Mouse (Mus musculus): ENCODE data around the gene Krt35.

Krt35 gene

GRCm38 (mm10) chr11:100096141-100096540 lies at the start of gene Krt35:
Gene Krt35, minus strand, starts transcription at chr11:100096241.
- H3K27me3 ChIP-seq (ENCODE audit: control insufficient read depth, insufficient read depth, low read length, poor library complexity, severe bottlenecking) = no peaks in the 10 kb centered on the region
- no peak for DNase-seq (ENCODE audit: low read depth, low spot score)
- H3K36me3 ChIP-seq (ENCODE audit: control insufficient read depth, insufficient read depth, low read length, poor library complexity, severe bottlenecking) = no peaks in the 10 kb centered on the region

- no peaks in the 10 kb centered on the region; the same call in 1 of the 2 replicates for H3K27me3 ChIP-seq (ENCODE audit: control insufficient read depth, insufficient read depth, low read length, poor library complexity, severe bottlenecking)
- DNase-seq (ENCODE audit: low read depth, low spot score) = no peak
- H3K36me3 ChIP-seq (ENCODE audit: control insufficient read depth, insufficient read depth, low read length, poor library complexity, severe bottlenecking) = no peaks in the 10 kb centered on the region
Observed at GRCm38 (mm10) chr11:100145104-100145503, 49.1 kb upstream of the Krt35 start.

GRCm38 (mm10) chr11:100140966-100141365 lies 44.9 kb upstream of the Krt35 start:
- H3K27me3 ChIP-seq (ENCODE audit: control insufficient read depth, insufficient read depth, low read length, poor library complexity, severe bottlenecking) = no peaks in the 10 kb centered on the region; the same call in 1 of the 2 replicates
- no peaks in the 10 kb centered on the region for H3K36me3 ChIP-seq (ENCODE audit: control insufficient read depth, insufficient read depth, low read length, poor library complexity, severe bottlenecking)
- no peak for DNase-seq (ENCODE audit: low read depth, low spot score)

GRCm38 (mm10) chr11:100139391-100139790 lies 43.4 kb upstream of the Krt35 start:
- Histone ChIP-seq H3K27me3 (ENCODE audit: control insufficient read depth, insufficient read depth, low read length, poor library complexity, severe bottlenecking) (no peaks in the 10 kb centered on the region), H3K36me3 (ENCODE audit: control insufficient read depth, insufficient read depth, low read length, poor library complexity, severe bottlenecking) (no peaks in the 10 kb centered on the region)
- no peak for DNase-seq (ENCODE audit: low read depth, low spot score)

GRCm38 (mm10) chr11:100138809-100139208 lies 42.8 kb upstream of the Krt35 start:
- no peak for DNase-seq (ENCODE audit: low read depth, low spot score)

GRCm38 (mm10) chr11:100137693-100138092 lies 41.7 kb upstream of the Krt35 start:
- DNase-seq (ENCODE audit: low read depth, low spot score) = no peak
- H3K27me3 ChIP-seq (ENCODE audit: control insufficient read depth, insufficient read depth, low read length, poor library complexity, severe bottlenecking) = no peaks in the 10 kb centered on the region
- H3K36me3 ChIP-seq (ENCODE audit: control insufficient read depth, insufficient read depth, low read length, poor library complexity, severe bottlenecking) = no peaks in the 10 kb centered on the region

More at GRCm38 (mm10) chr11:100138809-100139208, 42.8 kb upstream of the Krt35 start:
- Histone ChIP-seq H3K27me3 (ENCODE audit: control insufficient read depth, insufficient read depth, low read length, poor library complexity, severe bottlenecking) (no peaks in the 10 kb centered on the region), H3K36me3 (ENCODE audit: control insufficient read depth, insufficient read depth, low read length, poor library complexity, severe bottlenecking) (no peaks in the 10 kb centered on the region)

GRCm38 (mm10) chr11:100136559-100136958 lies 40.5 kb upstream of the Krt35 start:
- H3K27me3 ChIP-seq (ENCODE audit: control insufficient read depth, insufficient read depth, low read length, poor library complexity, severe bottlenecking) = no peaks in the 10 kb centered on the region
- DNase-seq (ENCODE audit: low read depth, low spot score) = no peak
- H3K36me3 ChIP-seq (ENCODE audit: control insufficient read depth, insufficient read depth, low read length, poor library complexity, severe bottlenecking) = no peaks in the 10 kb centered on the region

GRCm38 (mm10) chr11:100135731-100136130 lies 39.7 kb upstream of the Krt35 start, which contains the start of gene Krt15:
Gene Krt15, minus strand, starts transcription at chr11:100135928.
- Histone ChIP-seq H3K36me3 (ENCODE audit: control insufficient read depth, insufficient read depth, low read length, poor library complexity, severe bottlenecking) (no peaks in the 10 kb centered on the region), H3K27me3 (ENCODE audit: control insufficient read depth, insufficient read depth, low read length, poor library complexity, severe bottlenecking) (no peaks in the 10 kb centered on the region)
- no peak for DNase-seq (ENCODE audit: low read depth, low spot score)

GRCm38 (mm10) chr11:100124901-100125300 lies 28.9 kb upstream of the Krt35 start:
- no peak for DNase-seq (ENCODE audit: low read depth, low spot score)
- no peaks in the 10 kb centered on the region for H3K27me3 ChIP-seq (ENCODE audit: control insufficient read depth, insufficient read depth, low read length, poor library complexity, severe bottlenecking)
- no peaks in the 10 kb centered on the region for H3K36me3 ChIP-seq (ENCODE audit: control insufficient read depth, insufficient read depth, low read length, poor library complexity, severe bottlenecking)

GRCm38 (mm10) chr11:100121466-100121865 lies 25.4 kb upstream of the Krt35 start, which contains the start of gene Krt13:
Gene Krt13, minus strand, starts transcription at chr11:100121566.
- Histone ChIP-seq H3K36me3 (ENCODE audit: control insufficient read depth, insufficient read depth, low read length, poor library complexity, severe bottlenecking) (no peaks in the 10 kb centered on the region), H3K27me3 (ENCODE audit: control insufficient read depth, insufficient read depth, low read length, poor library complexity, severe bottlenecking) (no peaks in the 10 kb centered on the region; the same call in 1 of the 2 replicates)
- DNase-seq (ENCODE audit: low read depth, low spot score) = no peak

GRCm38 (mm10) chr11:100120331-100120730 lies 24.3 kb upstream of the Krt35 start:
- DNase-seq (ENCODE audit: low read depth, low spot score) = no peak
- Histone ChIP-seq H3K36me3 (ENCODE audit: control insufficient read depth, insufficient read depth, low read length, poor library complexity, severe bottlenecking) (no peaks in the 10 kb centered on the region), H3K27me3 (ENCODE audit: control insufficient read depth, insufficient read depth, low read length, poor library complexity, severe bottlenecking) (no peaks in the 10 kb centered on the region; the same call in 1 of the 2 replicates)

- DNase-seq (ENCODE audit: low read depth, low spot score) = no peak
- Histone ChIP-seq H3K36me3 (ENCODE audit: control insufficient read depth, insufficient read depth, low read length, poor library complexity, severe bottlenecking) (no peaks in the 10 kb centered on the region), H3K27me3 (ENCODE audit: control insufficient read depth, insufficient read depth, low read length, poor library complexity, severe bottlenecking) (no peaks in the 10 kb centered on the region; the same call in 1 of the 2 replicates)
Observed at GRCm38 (mm10) chr11:100113742-100114029, 17.6 kb upstream of the Krt35 start.

GRCm38 (mm10) chr11:100112935-100113741 lies 17.1 kb upstream of the Krt35 start:
- no peak for DNase-seq (ENCODE audit: low read depth, low spot score)
- Histone ChIP-seq H3K27me3 (ENCODE audit: control insufficient read depth, insufficient read depth, low read length, poor library complexity, severe bottlenecking) (no peaks in the 10 kb centered on the region; the same call in 1 of the 2 replicates), H3K36me3 (ENCODE audit: control insufficient read depth, insufficient read depth, low read length, poor library complexity, severe bottlenecking) (no peaks in the 10 kb centered on the region)

- Histone ChIP-seq H3K27me3 (ENCODE audit: control insufficient read depth, insufficient read depth, low read length, poor library complexity, severe bottlenecking) (no peaks in the 10 kb centered on the region), H3K36me3 (ENCODE audit: control insufficient read depth, insufficient read depth, low read length, poor library complexity, severe bottlenecking) (no peaks in the 10 kb centered on the region)
- DNase-seq (ENCODE audit: low read depth, low spot score) = no peak
Observed at GRCm38 (mm10) chr11:100105576-100106122, 9.6 kb upstream of the Krt35 start, which contains the start of gene Krt36. Gene Krt36, minus strand, starts transcription at chr11:100105626.

- H3K36me3 ChIP-seq (ENCODE audit: control insufficient read depth, insufficient read depth, low read length, poor library complexity, severe bottlenecking) = no peaks in the 10 kb centered on the region
- no peak for DNase-seq (ENCODE audit: low read depth, low spot score)
- H3K27me3 ChIP-seq (ENCODE audit: control insufficient read depth, insufficient read depth, low read length, poor library complexity, severe bottlenecking) = no peaks in the 10 kb centered on the region
Observed at GRCm38 (mm10) chr11:100102693-100103429, 6.8 kb upstream of the Krt35 start.
